Mouse (Mus musculus) naive thymus-derived CD4-positive, alpha-beta T cell, adult 2 months (primary cell): Measurements from ENCODE around the gene Brap.
"Not testable (repeated sequence)": the region's sequence is repeated elsewhere in the genome, so short reads cannot be mapped to it uniquely, and the experiment has no call there.

Source experiments
- DNase-seq: peaks from one replicate; pipeline ENCODE4 v3.0.0-alpha.2; 2011; ENCODE audit warnings: low read depth

Gene Brap

DNA sequence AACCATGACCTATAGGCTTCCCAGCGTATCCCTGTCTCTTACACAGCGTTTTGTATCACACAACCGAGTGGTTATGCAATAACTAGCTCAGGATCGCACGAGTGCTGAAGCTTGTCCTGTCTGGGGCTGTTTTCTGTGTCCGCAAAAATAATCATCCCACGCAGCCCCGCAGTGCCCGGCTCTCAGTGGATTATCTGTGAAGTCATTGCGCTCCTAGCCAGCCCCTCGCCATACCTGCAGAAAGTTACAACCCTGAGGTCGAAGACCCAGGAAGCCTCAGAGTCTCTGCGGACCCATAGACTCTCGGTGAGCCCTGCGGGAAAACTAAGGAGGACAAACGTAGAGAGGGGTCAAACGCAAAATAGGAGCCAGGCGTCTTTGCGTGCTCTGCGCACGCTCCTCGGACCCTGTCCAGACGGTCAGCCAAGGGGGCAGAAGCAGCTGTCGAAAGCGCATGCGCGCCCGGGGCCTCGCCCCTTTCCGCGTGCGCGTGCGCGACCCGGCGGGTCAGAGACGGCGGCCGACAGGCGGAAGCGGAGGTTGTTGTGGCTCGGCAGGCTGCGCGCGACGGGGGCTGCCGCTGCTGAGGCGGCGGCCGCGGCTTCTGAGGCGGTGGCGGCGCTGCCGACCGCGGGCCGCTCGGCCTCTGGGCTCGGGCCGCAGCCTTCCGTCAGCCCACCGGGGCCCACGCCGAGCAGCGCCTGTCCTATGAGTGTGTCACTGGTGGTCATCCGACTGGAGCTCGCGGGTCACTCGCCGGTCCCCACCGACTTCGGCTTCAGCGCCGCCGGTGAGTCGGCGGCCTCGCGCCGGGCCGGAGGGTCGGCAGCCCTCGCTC, at the start of gene Brap, which contains the start of gene Acad10:
Brap (plus strand) TSS at position 505 of the 838 bp plus-strand sequence.
Acad10 (minus strand) TSS at position 456 of the 838 bp plus-strand sequence.
- peak; percentile 91 for DNase-seq

DNA sequence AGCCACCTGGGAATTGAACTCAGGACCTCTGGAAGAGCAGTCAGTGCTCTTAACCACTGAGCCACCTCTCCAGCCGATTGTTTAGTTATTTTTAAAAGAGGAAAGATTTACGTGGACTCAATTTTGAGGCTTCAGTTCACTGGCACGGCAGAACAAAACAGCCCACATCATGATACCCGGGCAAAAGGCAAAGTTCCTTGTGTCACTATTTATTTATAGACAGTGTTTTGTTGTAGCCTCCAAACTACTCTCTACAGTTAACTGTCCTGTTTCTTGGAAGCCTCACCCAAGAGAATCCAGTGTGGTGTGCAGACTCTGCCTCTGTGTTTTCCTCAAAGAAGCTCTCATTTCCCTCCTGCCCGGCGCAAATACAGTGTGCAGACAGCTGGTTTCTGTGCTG, 48.3 kb upstream of the Brap start:
- DNase-seq, result no peak

DNA sequence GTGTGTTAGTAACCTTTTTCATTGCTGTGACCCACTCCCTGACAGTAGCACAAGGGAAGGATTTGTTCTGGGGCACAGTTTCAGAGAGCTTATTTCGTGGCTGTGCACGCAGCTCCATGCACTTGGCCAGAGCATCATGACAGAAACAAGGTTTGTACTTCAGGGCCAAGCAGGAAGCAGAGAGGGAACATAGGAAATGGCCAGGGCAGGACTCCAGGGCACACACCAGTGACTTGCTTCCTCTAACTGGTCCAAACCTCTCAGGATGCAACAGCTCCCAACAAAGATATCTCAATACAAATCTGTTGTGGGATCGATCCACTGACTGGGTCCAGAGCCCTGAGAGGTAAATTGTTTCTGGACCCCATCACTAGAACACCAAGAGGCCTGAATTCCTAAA, 45.4 kb upstream of the Brap start:
- DNase-seq, result not testable (repeated sequence)

DNA sequence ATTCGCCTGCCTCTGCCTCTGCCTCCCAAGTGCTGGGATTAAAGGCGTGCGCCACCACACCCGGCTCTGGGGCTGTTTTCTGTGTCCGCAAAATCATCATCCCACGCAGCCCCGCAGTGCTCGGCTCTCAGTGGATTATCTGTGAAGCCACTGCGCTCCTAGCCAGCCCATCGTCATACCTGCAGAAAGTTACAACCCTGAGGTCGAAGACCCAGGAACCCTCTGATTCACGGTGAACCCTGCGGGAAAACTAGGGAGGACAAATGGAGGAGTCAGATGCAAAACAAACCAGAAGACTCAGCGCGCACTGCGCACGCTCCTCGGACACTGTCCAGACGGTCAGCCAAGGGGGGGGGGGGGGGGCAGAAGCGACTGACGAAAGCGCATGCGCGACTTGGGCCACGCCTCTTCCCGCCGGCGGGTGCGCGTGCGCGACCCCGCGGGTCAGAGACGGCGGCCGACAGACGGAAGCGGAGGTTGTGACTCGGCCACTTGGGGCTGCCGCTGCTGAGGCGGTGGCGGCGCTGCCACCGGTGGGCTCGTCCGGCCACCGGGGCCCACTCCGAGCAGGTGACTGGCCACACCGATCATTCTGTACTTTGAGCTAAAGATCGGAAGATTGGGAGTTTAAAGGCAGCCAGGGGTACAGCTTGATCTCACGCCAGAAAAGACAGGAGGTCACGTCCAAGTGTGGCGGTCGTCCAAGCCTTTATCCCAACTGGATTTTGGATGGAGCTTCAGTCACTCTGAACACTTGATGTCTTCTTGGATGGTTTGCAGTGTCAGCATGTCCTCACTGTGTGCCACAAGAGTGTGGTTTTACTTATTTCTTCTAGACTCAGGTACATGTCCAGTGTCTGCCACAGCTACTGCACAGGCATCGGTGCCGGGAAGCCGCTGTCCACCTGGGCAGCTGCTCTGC, 41.5 kb upstream of the Brap start, which contains the start of gene Acad12:
Acad12 (minus strand) TSS at position 347 of the 922 bp plus-strand sequence.
- DNase-seq, result peak; percentile 83

DNA sequence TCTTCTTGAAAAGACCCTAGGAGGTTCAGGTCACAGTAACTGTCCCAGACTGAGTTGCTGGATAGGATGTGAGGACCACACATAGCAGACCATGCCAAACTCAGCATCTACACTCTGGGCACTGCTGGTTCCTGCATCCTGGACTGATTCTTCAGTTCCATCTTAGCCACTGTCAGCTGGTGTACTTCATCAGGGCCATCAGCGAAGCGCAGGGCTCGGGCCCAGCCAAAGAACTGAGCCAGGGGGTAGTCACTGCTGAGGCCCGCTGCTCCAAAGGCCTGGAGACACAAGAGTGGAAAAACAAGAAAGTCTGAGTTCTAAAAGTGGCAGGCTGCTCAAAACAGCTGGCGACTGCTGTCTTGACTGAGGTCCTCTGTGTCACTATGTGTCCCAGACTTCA, 39.3 kb upstream of the Brap start:
- DNase-seq, result no peak

DNA sequence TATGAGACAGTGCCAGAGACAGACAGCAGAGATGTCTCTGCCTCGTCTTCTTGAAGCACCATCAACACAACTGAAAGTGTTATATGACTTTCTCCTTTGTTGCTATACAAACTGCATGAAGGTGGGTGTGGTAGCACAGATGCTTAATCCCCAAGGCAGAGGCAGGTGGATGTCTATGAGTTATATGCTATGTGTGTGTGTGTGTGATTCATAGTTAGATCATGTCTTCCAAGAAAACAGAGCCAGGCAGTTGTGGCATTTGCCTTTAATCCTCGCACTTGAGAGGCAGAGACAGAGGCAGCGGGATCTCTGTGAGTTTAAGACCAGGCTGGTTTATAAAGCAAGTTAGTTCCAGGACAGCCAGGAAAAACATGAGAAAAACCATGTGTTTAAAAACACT, 37.1 kb upstream of the Brap start:
- DNase-seq, result no peak

DNA sequence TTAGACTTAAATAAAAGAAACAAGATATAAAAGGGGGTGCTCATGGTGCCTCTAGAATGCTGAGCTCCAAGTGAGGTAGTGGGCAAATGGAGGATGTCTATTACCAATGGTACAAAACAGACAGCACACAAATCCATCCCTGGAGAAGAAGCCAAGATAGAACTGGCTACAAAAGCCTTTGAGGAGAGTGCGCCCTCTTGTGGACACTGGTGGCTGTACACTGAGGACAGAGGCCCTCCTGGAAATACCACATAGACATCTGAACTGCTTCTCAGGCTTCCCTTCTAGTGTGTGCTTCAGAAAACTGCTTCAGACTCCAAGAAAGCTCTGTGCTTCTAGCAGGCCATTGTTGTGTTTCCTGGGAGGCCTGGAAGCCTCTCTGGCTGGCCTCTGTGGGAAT, 32.5 kb upstream of the Brap start:
- peak; percentile 81 for DNase-seq

DNA sequence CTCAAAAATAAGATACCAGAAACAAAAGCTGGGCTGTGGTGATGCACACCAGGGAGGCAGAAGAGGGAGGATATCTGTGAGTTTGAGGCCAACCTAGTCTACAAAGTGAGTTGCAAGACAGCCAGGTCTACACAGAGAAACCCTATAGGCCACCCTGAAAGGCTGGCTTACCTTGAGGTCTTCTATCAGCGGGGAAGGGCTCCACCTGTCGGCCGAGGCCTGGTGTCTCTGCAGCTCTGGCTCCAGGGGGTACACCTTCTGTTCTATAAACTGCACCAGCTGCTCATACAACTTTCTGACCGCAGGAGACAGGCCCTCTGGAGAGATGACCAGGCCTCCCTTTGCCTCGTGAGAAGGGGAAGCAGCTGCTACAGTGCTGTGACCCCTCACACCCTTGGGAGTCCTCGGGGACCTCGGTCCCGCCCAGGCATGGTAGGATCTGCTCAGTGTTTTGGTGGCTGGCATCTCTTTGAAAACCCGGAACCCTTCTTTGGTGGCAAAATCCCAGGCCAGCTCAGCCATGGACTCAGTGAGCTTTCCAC, 29.2 kb upstream of the Brap start:
- not testable (repeated sequence) for DNase-seq

DNA sequence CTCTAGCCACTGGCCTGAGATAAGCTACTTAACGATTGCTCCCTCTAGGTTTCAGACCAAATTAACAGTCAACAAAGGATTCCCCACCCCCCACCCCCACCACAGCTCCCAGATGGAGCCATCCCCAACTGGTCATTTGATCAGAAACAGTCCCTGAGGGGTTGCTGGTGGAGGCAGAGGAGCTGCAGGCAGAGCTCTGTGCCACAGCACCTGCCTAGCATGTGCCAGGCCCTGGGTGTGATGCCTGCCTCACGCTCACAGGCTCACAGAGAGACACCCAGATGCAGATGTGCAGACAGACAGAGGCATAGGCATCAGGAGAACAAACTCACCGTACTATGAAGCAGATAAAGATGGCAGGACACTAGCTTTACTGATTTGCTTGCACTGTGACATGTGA, 27.6 kb upstream of the Brap start:
- DNase-seq, result no peak

DNA sequence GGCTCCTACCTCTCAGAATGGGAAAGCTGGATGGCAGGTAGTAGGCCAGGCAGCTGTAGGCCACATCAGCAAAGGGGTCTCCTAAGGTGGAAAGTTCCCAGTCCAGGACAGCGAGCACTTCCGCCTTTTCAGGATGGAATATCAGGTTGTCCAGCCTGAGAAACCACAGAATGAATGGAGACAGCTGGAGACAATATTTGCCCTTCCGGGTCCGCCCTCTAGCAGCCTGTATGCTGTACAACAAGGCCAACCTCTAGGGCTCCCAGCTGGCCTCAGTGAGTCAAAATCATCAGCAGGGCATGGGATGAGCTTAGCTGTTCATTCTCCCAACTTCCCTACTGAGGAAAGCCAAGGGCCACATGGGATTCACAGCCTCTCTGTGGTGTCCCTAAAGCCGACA, 25.7 kb upstream of the Brap start:
- DNase-seq, result no peak

DNA sequence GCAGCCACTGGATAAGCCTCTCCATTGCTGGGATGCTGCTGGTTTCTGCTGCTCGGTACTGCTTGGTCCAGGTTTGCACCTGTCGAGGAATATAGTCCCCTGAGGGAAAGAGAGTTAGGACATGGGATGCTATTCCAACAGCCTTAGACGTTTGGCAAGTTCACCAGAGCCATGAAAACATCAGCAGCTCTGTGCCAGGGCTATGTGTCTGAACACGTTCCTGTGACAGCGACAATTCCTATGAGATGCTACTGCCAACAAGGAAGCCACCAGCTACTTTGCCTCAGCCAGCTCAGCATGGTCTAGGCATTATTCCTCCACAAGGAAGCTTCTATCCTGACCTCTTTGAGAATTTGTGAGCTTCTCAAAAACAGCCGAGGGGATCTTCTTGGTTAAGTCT, 23.1 kb upstream of the Brap start:
- DNase-seq, result no peak

DNA sequence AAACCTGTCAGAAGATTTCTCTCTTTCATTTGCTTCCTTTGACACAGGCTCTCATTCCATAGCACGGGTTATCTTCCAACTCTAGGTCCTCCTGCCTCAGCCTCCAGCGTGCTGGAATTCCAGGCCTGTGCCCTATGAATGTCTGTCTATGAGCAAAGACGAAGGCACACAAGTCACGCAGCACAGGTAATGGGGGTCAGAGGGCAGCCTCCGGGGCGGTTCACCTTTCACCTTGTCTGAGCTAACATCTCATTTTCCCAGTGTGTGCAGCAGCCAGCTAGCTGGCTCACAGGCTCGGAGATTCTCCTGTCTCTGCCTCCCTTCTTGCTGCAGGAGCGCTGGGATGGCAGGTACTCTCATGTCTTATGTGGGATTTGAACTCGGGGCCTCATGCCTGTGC, 20.8 kb upstream of the Brap start:
- DNase-seq, result no peak

DNA sequence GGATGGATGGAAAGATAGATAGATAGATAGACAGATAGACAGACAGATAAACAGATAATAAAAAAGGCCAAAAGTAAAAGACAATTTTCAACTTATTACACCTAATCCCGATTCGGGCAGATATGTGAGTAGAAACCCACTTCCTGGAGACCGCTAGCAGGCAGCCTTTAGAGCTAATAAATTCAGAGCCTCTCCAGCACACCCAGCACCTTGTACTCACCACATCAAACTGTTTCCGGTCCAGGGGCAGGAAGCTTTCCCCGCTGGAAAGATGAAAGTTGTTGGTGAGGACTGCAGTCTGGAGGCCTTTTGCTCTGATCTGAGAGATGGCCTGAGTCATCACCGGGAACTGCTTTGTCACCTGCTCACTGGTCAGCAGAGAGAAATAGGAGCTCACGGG, 11.2 kb upstream of the Brap start:
- DNase-seq, result no peak

DNA sequence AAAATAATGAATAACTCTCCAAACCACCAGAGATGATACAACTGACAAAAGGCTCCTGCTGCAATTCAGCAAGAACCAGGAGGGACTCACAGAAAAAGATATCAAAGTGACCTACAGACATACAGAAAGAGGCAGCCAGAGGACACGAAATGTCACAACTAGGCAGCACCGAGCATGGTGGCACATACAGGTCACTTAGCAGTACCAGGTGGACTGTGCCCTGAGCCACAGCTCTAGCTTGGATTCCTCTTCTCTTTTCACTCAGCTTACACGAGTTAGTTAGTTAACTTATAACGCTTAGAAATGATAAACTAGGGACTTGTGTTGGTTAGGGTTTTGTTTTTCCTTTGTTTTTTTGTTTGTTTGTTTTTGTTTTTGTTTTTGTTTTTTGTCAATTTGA, 5.8 kb upstream of the Brap start:
- DNase-seq, result no peak

DNA sequence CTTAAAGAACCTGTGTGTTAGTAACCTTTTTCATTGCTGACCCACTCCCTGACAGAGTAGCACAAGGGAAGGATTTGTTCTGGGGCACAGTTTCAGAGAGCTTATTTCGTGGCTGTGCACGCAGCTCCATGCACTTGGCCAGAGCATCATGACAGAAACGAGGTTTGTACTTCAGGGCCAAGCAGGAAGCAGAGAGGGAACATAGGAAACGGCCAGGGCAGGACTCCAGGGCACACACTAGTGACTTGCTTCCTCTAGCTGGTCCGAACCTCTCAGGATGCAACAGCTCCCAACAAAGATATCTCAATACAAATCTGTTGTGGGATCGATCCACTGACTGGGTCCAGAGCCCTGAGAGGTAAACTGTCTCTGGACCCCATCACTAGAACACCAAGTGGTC, 3.5 kb upstream of the Brap start:
- not testable (repeated sequence) for DNase-seq

DNA sequence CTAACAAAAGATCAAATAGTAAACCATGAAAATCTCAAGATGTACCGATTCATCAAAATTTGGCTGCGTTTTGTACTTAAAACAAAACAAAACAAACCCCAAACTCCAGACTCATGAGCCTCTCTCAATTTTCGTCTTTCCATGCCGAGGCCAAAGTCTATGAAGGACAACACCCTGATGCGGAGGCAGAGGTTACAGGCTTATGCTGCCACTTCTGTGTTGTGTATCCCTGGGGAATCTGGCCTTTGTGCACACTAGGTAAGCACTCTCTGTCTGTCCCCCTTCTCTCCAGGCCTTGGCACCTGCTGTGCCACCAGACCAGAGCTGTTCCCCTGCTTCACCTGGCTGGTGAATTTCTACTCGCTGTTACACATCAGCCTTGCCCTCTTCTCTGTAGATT, 2.7 kb upstream of the Brap start:
- not testable (repeated sequence) for DNase-seq

DNA sequence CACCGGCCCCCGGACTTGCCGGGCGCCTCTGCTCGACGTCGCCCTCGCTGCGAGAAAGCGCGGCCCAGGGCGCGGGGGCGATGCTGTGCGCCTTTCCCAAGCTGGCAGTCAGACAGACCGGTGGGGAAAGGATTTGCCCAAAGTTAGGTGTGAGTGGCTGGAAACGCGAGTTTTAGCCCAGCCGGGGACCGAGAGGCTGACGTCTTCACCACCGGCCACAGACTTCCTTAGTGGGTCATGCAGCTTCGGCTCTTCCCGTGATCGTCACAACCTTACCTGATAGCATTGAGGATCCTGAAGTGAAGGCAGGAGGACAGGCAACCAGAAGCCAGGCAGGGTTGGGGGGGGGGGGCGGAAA, 513 bp downstream of the Brap start:
- peak; percentile 63 for DNase-seq

DNA sequence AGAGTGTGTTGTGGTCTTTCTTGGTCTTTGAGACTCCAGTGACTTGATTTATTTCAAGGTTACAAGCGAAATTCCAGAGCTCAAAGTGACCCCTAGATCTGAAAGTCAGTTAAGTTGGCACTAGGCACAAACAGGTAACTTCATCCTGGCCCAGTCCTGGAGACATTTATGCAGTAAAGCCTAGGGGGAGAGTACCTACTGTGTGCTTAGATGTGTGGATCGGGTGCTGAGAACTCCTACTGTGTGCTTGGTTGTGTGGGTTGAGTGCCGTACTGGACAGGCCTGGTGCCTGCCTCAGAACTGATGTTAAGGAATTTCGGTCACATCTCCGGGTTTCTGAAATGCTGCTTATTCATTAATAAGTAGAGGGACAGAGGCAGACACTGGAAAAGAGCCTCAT, 1.1 kb downstream of the Brap start:
- no peak for DNase-seq

DNA sequence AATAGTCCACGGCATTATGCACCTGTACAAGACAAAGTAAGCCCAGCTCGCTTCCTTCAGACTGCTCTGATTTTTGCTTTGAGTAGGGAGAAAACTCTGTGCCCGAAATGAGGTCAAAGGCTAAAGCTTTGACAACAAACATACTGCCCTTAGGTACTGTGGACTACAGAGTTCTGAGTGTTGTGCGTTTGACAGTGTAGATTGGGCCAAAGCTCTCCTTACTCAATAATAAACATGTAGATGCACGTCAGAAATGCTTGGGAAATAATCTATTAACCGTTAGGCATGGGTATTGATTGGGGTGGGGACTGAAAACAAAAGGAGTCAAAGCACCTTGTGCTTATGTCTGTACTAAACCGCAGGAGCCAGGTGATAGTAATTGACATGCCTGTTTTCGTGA, 3.1 kb downstream of the Brap start:
- DNase-seq, result no peak

DNA sequence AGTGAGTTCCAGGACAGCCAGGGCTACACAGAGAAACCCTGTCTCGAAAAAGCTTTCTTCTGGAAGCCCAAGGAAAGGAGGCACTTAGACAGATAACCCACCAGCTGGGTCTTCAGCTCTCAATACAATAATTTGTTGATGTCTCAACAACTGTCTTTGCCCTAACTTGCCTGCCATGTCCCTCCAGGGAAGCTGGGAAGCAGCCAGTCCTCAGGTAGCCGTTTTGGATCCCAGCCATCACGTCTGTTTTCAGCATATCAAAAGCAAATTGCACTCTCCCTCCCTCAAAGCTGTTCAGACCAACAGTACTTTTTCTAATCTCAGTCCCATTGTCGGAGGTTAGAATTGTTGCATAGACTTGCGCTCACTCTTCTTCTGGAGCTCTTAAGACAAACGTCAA, 3.7 kb downstream of the Brap start:
- no peak for DNase-seq

DNA sequence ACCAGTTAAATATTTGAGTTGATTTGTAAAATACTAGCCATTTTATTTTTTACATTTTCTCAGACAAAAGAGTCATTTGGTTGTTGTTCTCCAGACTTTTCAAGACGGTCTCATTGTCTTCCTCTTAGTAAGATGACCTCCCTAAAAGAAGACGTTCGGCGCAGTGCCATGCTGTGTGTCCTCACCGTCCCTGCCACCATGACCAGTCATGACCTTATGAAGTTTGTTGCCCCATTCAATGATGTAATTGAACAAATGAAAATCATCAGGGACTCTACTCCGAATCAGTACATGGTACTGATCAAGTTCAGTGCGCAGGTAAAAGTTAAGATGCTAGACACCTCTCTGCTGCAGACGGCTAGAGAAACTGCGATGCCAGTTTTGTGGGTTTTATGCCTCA, 4.6 kb downstream of the Brap start:
- DNase-seq, result no peak

DNA sequence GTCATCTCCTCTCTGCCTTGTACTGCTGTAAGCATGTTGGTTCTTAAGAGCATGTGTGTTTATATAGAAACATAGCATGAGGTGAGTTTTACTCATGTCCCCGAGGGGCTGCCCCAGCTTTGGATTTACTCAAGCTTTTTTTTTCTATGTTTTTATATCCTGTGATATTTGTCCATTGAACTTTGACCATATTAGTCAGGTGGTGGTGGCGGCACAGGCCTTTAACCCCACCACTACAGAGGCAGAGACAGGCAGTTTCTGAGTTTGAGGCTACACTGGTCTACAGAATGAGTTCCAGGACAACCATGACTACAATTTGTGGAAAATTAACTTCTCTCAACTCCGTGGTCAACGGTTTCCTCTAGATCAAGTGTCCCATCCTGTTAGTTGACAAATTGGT, 6.7 kb downstream of the Brap start:
- no peak for DNase-seq

DNA sequence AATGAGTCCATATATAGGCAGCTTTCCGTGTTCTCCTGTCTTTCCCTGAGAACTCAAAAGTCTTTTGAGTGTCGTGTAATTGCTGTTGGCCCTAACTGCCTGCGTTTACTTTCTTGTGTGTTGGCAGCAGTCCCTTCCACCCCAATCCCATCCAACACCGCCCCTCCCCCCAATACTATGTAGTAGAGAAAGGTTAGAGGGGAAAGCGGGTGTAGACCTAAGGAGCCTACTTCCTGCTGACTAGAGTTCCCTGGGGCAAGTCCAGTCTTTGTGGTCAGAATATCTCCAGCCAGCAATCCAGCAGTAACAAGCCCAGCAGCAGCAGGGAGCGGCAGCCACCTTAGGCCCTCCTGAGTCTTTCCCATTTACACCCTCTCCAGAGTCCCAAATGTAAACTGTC, 8.0 kb downstream of the Brap start:
- DNase-seq, result no peak
